Mouse (Mus musculus) heart, postnatal 14 days (tissue): ENCODE measurements around the gene Pigk. TPM values are rescaled to one million over a fixed set of nuclear protein-coding genes. Genes with fewer than 3 reads are reported as not detected.

Experiments used
- DNase-seq, 2 experiments: peaks; one replicate each; pipeline ENCODE4 v3.0.0; 2021 to 2022
- intact Hi-C: fragments of 180-260 bp; cut with DNase I; formaldehyde crosslinking; loops from one replicate; pipeline ENCODE4 v1.15.1; 2025
- total RNA-seq, 2 experiments: library from RNA; stranded (reverse); gene quantifications; 2 replicates each; pipeline ENCODE4 v1.2.3; 2021

Gene Pigk
- total RNA-seq, 2 experiments from 2014 or later = 28.8 to 30.0 TPM

- DNase-seq = no peak
- intact Hi-C loops = no loop called here
These were observed 212.3 kb downstream of the Pigk start for GRCm38 (mm10) chr3:152926166-152926565.

GRCm38 (mm10) chr3:152928287-152928975 is 214.5 kb downstream of the Pigk start:
- intact Hi-C loops = no loop called here

GRCm38 (mm10) chr3:152929256-152929787 is 215.4 kb downstream of the Pigk start:
- intact Hi-C loops = no loop called here
- DNase-seq = no peak

More at GRCm38 (mm10) chr3:152928287-152928975, 214.5 kb downstream of the Pigk start:
- DNase-seq = no peak

GRCm38 (mm10) chr3:152929788-152930281 is 215.9 kb downstream of the Pigk start:
- no peak for DNase-seq
- intact Hi-C loops = no loop called here

- intact Hi-C loops = no loop called here
- DNase-seq = no peak
These were observed 217.5 kb downstream of the Pigk start for GRCm38 (mm10) chr3:152931354-152931753.

GRCm38 (mm10) chr3:152932096-152932495 is 218.2 kb downstream of the Pigk start:
- intact Hi-C loops = no loop called here
- DNase-seq = no peak

- intact Hi-C loops = no loop called here
- DNase-seq = no peak
These were observed 218.6 kb downstream of the Pigk start for GRCm38 (mm10) chr3:152932544-152932943.

- DNase-seq = no peak
- intact Hi-C loops = no loop called here
These were observed 219.8 kb downstream of the Pigk start for GRCm38 (mm10) chr3:152933737-152934136.

- intact Hi-C loops = no loop called here
These were observed 222.4 kb downstream of the Pigk start for GRCm38 (mm10) chr3:152936313-152936712.

GRCm38 (mm10) chr3:152941671-152942070 is 227.8 kb downstream of the Pigk start:
- DNase-seq = no peak
- intact Hi-C loops = no loop called here

More at GRCm38 (mm10) chr3:152936313-152936712, 222.4 kb downstream of the Pigk start:
- no peak for DNase-seq

- intact Hi-C loops = no loop called here
- peak; percentile 9 to 20 for DNase-seq
These were observed 229.1 kb downstream of the Pigk start for GRCm38 (mm10) chr3:152942985-152943384.

- peak; percentile 38 to 46 for DNase-seq
- intact Hi-C loops = no loop called here
These were observed 230.9 kb downstream of the Pigk start for GRCm38 (mm10) chr3:152944766-152945165.

- no peak for DNase-seq
These were observed 233.2 kb downstream of the Pigk start for GRCm38 (mm10) chr3:152947031-152947640.

GRCm38 (mm10) chr3:152948556-152948955 is 234.7 kb downstream of the Pigk start:
- intact Hi-C loops = no loop called here
- DNase-seq = no peak

More at GRCm38 (mm10) chr3:152947031-152947640, 233.2 kb downstream of the Pigk start:
- intact Hi-C loops = no loop called here

GRCm38 (mm10) chr3:152949233-152949777 is 235.4 kb downstream of the Pigk start:
- intact Hi-C loops = no loop called here
- DNase-seq = no peak

- no peak for DNase-seq
- intact Hi-C loops = loop anchor here (10.0 kb wide), 1 partner anchor 165 kb away; no protein-coding TSS in a partner anchor
These were observed 236.4 kb downstream of the Pigk start for GRCm38 (mm10) chr3:152950299-152950698.

- intact Hi-C loops = loop anchor here (10.0 kb wide), 1 partner anchor 166 kb away; no protein-coding TSS in a partner anchor
- DNase-seq = no peak
These were observed 237.0 kb downstream of the Pigk start for GRCm38 (mm10) chr3:152950914-152951313.

GRCm38 (mm10) chr3:152951634-152952545 is 238.0 kb downstream of the Pigk start:
- DNase-seq = no peak
- intact Hi-C loops = loop anchor here (10.0 kb wide), 1 partner anchor 167 kb away; no protein-coding TSS in a partner anchor

- DNase-seq = no peak
- intact Hi-C loops = loop anchor here (10.0 kb wide), 1 partner anchor 171 kb away; no protein-coding TSS in a partner anchor
These were observed 242.1 kb downstream of the Pigk start for GRCm38 (mm10) chr3:152956038-152956437.

GRCm38 (mm10) chr3:152956771-152957170 is 242.9 kb downstream of the Pigk start:
- intact Hi-C loops = loop anchor here (10.0 kb wide), 1 partner anchor 172 kb away; no protein-coding TSS in a partner anchor

More at GRCm38 (mm10) chr3:152956771-152957170, 242.9 kb downstream of the Pigk start:
- DNase-seq = no peak
